Mouse (Mus musculus): Measurements from ENCODE around the gene Parp2. TPM values are rescaled to one million over a fixed set of nuclear protein-coding genes. Genes with fewer than 3 reads are reported as not detected.
"Not testable (repeated sequence)": the region's sequence is repeated elsewhere in the genome, so short reads cannot be mapped to it uniquely, and the experiment has no call there.

Gene Parp2
- total RNA-seq (2021), result 10 to 100 TPM; 25.5 to 29.8 TPM
- long read RNA-seq, experiment 1, transcript Parp2-201 (16 exons, 1,894 nt), result major isoform, 29 of 37 reads
- long read RNA-seq, experiment 1, partial matches to known transcripts, result 1 of 37 reads
- long read RNA-seq, experiment 1, other reads (novel, unspliced or antisense), result 5 of 37 reads
- long read RNA-seq, experiment 2, transcript Parp2-201 (16 exons, 1,894 nt), result major isoform, 25 of 39 reads
- long read RNA-seq, experiment 2, partial matches to known transcripts, result 1 of 39 reads
- long read RNA-seq, experiment 2, other reads (novel, unspliced or antisense), result 11 of 39 reads

DNA sequence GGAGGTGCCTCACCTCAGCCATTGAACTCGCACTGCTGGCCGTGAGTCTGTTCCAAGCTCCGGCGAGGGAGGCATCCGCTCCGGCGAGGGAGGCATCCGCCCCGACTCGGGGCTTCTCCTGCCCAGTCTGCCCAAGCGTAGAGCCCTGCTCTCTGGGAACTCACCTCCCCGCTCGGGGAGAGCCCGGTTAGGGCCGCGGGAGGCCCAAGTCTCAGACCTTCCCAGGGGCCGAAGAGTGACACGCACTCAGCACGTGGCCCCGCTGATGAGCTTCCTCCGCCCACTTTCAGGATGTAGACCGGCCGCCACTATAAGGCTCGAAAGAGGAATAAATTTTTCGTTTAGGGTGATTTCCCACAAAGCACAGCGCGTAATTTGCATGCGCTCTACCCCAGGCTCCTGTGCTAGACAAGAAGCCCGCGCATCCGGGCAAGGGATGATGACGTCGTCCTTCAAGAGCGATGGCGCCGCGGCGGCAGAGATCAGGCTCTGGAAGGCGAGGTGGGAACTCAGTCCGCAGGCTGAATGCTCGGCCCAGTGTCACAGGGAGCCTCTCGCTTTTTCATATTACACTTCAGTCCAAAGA is at the start of gene Parp2, which contains the start of gene Ccnb1ip1:
Gene Parp2 (plus strand): TSS at position 355 of the 586 bp plus-strand sequence.
Gene Ccnb1ip1 (minus strand): TSS at position 246 of the 586 bp plus-strand sequence.
- DNase-seq (ENCODE audit: low spot score in 2 of 2), result peak; percentile 99
- intact Hi-C loops (cut with DNase I), result loop anchor here (1.0 to 10.0 kb wide), 3 partner anchors 217 to 282 kb away; no protein-coding TSS in a partner anchor

DNA sequence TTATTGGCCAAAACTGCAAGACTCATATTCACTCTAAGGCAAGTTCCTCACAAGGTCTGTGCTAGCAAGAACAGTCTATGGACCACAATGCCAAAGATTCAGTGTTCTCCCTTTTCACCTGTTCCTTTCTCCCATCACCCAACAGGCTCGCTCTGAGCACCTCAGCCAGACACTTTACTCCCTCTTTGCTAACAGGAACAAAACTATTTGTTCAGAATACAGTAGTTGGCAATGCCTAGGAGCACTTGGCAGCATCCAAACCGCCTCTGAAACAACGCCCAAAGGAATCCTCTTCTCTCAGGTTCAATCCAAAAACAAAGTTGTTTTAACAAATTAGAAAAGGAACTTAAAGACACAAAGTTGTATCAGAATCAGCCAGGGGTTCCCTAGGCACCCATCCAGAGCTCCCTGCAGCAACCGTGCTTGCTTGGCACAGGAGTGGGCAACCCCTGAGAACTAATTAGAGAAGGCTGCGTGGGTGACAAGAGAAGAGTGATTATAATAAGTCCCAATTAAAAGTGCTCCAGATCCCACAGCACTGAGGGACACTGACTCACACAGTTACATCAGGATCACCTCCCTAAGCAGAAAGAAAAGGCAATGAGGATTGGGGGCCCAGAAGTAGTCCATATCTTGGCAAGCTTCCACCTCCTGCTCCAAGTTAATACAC is 49.1 kb upstream of the Parp2 start:
- intact Hi-C loops (cut with DNase I), result no loop called here

DNA sequence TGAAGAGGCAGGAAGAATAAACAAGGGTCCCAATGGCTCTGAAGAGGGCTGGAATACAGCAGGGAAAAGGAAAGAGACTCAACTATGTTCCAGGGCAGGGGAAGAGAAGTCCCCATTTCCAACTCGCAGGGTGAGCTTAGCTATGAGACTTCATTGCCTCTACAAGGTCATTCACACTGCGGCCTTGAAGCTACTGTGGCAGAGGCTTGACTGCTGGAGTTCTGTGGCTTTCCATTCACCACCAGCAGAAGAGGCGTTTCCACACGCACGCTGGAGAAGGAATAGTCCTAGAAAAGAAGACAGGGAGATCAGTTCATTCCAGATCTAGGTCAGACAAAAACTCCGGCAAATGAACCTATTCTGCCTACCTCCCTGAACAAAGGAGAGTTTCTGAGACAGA is 41.9 kb upstream of the Parp2 start:
- intact Hi-C loops (cut with DNase I), result no loop called here
- DNase-seq (ENCODE audit: low spot score in 2 of 2), result no peak

More for the DNA sequence above, 49.1 kb upstream of the Parp2 start:
- peak; percentile 31 to 38 for DNase-seq (ENCODE audit: low spot score in 2 of 2)

DNA sequence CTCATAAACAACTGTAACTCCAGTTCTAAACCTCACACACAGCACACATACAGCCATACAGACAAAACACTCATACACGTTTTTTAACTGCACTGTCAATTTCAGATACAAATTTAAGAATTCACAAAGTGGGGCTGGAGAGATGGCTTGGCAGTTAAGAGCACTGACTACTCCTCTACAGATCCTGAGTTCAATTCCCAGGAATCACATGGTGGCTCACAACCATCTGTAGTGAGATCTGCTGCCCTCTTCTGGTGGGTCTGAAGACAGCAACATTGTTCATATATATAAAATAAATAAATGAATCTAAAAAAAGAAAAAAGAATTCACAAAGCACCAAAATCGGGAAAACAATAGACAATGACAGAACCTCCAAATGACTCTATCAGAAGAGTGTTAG is 36.3 kb upstream of the Parp2 start:
- intact Hi-C loops (cut with DNase I), result loop anchor here (10.0 kb wide), 2 partner anchors 707 to 917 kb away; no protein-coding TSS in a partner anchor
- DNase-seq (ENCODE audit: low spot score in 2 of 2), result peak in 1 of 2 experiments; percentile 16

DNA sequence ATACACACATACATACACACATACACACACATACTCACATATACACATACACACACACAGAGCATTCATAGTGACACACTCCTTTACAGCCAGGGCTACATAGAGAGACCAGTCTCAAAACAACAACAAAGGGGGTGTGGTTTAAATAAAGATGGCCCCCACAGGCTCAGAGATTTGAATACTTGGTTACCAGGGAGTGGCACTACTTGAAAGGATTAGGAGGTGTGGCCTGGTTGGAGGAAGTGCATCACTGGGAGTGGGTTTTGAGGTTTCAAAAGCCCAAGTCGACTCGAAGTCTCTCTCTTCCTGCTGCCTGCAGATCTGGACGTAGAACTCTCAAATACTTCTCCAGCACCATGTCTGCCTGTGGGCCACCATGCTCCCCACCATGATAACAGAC is 25.5 kb upstream of the Parp2 start:
- DNase-seq (ENCODE audit: low spot score in 2 of 2), result no peak
- intact Hi-C loops (cut with DNase I), result loop anchor here (5.0 kb wide), 1 partner anchor 855 kb away; no protein-coding TSS in a partner anchor

DNA sequence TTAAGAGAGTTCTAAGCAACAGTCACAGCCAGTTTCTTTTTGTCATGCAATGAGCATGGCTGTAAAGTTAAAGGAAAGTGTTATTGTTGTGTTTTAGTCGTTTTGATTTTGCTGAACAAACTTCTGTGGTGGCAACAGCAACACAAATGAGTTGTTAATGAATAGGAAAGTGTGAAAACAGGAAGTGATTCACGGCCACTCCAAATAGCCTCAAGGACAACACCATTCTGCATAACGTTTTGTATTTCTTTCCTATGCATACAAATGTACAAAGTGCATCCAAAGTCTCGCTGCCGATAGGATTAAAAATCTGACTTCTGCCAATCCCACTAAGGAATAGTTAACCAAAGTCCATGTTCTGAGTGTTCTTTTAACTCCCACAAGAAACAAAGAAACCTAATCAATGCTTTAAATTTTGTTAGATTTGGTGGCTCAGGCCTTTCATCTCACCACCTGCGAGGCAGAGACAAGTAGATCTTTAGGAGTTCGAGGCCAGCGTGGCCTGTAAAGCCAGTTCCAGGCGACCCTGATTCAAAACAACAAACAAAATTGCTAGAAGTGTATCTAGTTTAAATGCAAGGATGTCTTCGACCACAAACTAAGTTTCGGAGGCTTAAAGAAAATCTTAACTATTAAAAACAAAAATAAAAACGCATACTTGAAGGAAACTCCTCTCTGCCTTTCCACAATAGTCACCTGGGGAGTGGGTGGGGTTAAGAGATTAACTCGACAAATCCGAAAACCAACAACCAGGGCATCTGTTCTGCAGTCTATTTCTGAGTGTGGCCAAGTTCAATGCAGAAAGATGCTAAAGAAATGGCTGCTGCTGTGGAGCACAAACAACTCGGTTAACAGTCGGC is 23.0 kb upstream of the Parp2 start:
- intact Hi-C loops (cut with DNase I), result loop anchor here (5.0 kb wide), 1 partner anchor 857 kb away; no protein-coding TSS in a partner anchor

DNA sequence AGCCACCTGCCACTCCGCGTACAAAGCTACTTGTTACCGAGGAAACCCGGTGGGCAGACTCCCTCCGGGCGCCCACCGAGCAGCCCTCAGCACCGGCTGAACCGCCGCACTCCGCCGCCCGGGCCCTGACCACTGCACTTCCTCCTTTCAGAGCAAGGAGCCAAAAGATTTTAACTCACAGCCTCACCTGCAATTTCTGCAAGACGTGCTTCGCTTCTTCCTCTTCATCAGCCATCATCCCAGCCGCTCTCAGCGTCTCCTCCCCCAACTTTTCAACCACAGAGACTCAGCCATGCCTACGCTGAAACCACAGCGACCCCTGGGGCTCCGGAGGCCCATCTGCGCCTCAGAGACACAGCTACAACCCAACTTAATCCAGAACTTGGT is 22.4 kb upstream of the Parp2 start, which contains the start of gene Ttc5:
Gene Ttc5 (minus strand): TSS at position 269 of the 387 bp plus-strand sequence.
- intact Hi-C loops (cut with DNase I), result no loop called here
- peak; percentile 93 to 94 for DNase-seq (ENCODE audit: low spot score in 2 of 2)

More for the DNA sequence above, 23.0 kb upstream of the Parp2 start:
- no peak for DNase-seq (ENCODE audit: low spot score in 2 of 2)

DNA sequence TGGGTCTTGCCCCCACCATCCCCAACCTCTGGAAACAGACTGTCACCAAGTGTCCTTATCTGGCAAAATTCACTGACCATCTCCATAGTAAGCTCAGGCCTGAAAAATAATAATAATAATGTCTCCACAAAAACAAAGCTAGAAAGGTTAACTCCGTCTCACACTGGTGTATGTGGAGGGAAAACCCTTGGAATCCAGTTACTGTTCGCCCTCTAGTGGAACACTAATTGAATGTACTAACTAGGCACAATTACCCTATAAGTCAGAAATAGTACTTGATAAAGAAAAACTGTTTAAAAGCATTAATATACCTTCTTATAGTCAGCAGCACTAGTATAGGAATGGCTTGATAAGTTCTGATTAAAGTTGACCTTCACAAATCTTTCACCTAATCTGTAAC is 19.5 kb upstream of the Parp2 start:
- DNase-seq (ENCODE audit: low spot score in 2 of 2), result no peak
- intact Hi-C loops (cut with DNase I), result no loop called here

DNA sequence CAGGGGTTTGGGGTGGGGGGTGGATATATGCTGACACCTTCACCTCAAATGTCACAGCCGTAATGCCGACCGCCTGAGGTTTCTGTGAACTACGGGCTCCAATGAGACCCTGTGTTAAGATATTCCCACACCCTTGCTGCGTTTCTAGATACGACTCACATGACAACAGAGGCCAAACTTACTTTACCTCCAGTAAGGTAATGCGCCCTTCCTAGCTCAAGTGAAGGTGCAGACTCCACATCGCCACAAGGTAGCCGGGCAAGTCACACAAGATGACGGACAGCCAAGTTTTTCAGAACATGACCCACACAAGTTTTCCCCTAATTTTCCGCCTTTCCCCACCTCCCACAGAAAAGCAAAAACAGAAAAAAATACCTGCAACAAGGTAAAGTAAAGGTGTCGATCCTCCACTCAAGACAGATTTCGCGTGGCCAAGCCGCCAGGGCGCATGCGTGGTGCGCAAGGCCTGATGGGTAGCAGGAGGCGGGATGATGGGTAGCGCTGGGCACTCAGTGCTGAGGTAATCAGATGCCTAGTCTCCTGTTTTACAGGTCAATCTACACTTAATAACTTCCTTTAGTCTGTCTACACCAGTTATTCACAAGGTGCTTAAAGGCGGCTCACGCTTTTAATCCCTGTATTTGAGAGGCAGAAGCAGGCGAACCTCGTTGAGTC is 12.2 kb upstream of the Parp2 start:
- DNase-seq (ENCODE audit: low spot score in 2 of 2), result no peak
- intact Hi-C loops (cut with DNase I), result no loop called here

DNA sequence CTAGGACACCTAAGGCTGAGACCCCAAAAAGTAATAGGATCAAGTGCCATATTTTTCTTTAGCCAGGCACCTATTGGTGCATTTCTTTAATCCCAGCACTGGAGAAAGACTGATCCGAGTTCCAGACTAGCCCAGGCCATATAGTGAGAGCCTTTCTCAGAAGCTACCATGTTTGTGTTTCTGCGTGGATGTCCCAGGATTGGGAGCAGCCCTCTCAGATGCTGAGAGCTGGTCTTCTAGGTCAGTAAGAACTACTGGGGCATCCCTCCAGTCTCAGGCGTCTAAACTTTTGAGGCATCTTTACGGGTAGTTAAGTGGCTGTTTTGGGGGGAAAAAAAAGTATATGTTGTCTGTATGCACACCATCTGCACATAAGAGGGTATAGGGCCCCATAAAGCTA is 11.7 kb upstream of the Parp2 start:
- intact Hi-C loops (cut with DNase I), result no loop called here
- DNase-seq (ENCODE audit: low spot score in 2 of 2), result no peak

DNA sequence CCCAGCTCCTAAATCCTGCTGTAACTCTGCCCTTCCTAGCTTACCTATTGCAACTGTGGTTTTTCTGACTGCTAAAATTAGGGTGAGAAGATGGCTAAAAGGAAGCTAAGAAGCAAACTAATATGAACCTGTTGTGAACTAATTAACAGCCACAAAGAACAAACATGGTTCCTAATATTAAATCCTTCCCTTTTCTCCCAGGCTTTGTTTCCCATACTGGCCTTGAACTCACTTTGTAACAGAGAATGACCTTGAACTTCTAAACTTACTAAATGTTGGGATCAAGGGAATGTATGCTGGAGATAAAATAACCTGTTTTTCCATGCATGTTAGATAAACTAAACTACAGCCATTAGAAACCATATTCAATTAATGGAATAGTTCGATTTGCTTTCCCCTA is 11.2 kb upstream of the Parp2 start:
- no peak for DNase-seq (ENCODE audit: low spot score in 2 of 2)
- intact Hi-C loops (cut with DNase I), result no loop called here

DNA sequence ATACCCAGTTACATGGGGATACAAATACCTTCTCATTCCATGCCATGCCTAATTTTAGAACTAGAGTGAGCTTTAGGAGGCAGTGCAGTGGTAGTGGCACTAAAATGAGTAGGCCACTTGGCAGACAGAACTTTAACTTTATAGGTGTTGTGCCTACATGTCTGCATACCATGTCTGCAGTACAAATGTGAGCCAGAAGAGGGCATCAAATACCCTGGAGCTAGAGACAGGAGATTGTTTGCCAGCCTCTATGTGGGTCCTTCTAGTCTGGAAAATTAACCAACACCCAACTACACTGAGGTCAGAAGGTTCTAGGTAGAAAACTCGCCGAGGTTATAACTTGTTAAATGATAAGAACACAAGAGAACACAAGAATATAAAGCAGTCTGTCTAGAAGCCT is 9.1 kb upstream of the Parp2 start:
- DNase-seq (ENCODE audit: low spot score in 2 of 2), result peak in 1 of 2 experiments; percentile 30
- intact Hi-C loops (cut with DNase I), result no loop called here

DNA sequence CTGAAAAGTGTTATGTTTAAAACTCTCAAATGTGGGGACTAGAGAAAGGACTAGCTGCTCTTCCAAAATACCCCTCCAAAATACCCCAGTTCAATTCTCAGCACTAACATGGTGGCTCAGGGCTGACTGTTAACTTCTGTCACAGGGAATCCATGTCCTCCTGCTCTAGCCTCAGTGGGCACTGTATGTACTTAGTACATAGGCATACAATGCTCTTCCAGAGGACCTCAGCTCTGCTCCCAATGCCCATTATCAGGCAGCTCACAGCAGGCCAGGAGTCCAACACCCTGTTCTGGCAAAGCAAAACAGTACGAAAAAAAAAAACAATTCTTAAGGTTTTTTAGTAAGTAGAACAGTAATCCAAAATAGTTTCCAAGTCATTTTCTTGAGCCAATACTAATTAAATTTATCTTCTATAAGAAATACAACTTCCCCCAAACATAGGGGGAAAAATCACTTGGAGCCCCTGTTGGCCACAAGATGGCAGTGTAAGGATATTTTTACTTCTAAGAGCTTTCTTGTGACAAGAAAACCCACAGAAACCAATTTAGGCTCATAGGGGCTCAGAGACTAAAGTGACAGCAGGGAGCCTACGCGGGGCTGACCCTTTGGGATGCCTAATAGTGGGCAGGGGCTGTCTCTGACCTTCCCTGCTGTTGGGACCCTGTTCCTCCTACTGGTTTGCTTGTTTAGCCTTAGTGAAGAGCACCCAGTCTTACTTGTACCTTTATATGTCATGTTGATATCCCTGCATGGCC is 8.0 kb upstream of the Parp2 start:
- intact Hi-C loops (cut with DNase I), result loop anchor here (10.0 kb wide), 1 partner anchor 225 kb away; no protein-coding TSS in a partner anchor
- peak; percentile 44 to 59 for DNase-seq (ENCODE audit: low spot score in 2 of 2)

DNA sequence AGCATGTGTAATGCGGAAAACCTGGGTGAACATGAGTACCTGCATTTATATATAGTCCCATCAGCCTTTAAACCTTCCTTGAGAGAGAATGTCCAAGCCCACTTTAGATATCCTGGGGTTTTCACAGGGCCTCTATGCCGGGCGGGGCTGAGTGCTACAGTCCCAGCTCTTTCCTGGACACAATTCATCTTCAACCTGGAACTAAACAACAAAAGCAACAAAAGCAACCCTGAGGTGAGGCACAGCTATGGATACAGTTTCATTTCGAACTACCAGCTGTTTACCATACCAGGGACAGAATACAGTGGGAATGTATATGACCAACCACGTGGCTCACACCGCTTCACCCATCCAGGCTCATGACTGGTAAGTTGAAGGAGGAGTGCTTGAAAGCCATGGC is 5.2 kb upstream of the Parp2 start:
- DNase-seq (ENCODE audit: low spot score in 2 of 2), result no peak
- intact Hi-C loops (cut with DNase I), result loop anchor here (1.0 to 10.0 kb wide), 2 partner anchors 222 to 261 kb away; no protein-coding TSS in a partner anchor

DNA sequence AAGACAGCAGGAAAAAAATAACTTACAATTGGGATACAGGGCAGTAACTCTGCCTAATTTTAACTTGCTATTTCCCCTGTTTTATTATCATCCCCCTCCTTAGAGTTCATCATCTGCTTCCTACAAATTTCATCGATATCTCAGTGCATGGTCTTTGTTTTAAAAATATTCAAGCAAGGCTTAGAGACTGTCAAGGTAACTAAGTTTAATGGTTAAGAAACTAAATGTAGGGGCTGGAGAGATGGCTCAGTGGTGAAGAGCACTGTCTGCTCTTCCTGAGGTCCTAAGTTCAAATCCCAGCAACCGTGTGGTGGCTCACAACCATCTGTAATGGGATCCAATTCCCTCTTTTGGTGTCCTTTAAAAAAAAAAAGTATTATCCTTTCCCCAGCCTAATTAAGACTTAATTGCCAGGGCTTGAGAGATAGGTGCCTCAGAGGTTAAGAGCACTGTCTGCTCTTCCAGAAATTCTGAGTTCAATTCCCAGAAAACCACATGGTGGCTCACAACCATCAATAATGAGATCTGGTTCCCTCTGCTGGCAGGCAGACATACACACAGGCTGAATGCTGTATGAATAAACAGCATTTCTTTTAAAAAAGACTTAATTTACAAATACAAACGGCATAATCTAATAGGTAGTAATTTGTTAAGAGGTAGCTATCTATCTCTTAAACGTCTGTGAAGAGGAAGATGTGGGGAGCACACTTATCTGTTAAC is 4.6 kb upstream of the Parp2 start:
- intact Hi-C loops (cut with DNase I), result loop anchor here (1.0 to 10.0 kb wide), 2 partner anchors 222 to 260 kb away; no protein-coding TSS in a partner anchor
- DNase-seq (ENCODE audit: low spot score in 2 of 2), result peak in 1 of 2 experiments; percentile 21

DNA sequence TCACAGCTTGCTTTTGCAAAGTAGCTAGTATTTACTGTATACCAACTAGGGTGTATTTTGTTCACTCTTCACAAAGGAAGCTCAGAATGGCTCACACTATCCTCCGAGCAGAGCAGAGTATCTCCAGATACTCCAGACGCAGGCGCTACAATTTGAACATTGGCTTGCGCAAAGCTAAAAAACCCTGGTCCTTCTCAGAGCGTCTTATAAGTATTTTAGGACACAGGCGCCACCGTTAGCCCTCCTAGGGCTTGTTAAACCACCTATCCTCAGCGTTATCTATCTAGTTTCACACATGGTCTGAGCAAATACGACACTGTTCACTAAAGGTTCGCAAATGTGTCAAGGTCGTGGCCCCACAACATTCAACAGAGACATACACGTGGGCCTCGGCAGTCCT is 3.0 kb upstream of the Parp2 start:
- intact Hi-C loops (cut with DNase I), result loop anchor here (10.0 kb wide), 1 partner anchor 220 kb away; no protein-coding TSS in a partner anchor
- no peak for DNase-seq (ENCODE audit: low spot score in 2 of 2)

DNA sequence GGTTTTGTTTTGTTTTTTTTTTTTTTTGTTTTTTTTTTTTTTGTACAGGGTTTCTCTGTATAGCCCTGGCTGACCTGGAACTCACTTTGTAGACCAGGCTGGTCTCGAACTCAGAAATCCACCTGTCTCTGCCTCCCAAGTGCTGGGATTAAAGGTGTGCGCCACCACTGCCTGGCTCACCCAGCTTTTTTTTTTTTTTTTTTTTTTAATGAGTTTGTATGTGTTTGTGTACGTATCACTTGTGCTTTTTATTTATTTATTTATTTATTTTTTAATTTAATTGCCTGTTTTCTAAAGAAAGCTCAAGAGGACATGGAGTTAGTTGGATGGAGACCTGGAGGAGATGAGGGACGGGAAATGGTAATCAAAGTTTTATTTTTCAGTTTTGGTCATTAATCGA is 1.2 kb upstream of the Parp2 start:
- DNase-seq (ENCODE audit: low spot score in 2 of 2), result not testable (repeated sequence)
- intact Hi-C loops (cut with DNase I), result loop anchor here (2.0 to 10.0 kb wide), 2 partner anchors 218 to 256 kb away; no protein-coding TSS in a partner anchor

Data from left cerebral cortex, postnatal 14 days (tissue).